Mouse (Mus musculus) lung, postnatal 14 days (tissue): ENCODE results near the gene Cc2d1b.

Source experiments
- DNase-seq: peaks from one replicate; pipeline ENCODE4 v3.0.0; 2021

Gene Cc2d1b

DNA sequence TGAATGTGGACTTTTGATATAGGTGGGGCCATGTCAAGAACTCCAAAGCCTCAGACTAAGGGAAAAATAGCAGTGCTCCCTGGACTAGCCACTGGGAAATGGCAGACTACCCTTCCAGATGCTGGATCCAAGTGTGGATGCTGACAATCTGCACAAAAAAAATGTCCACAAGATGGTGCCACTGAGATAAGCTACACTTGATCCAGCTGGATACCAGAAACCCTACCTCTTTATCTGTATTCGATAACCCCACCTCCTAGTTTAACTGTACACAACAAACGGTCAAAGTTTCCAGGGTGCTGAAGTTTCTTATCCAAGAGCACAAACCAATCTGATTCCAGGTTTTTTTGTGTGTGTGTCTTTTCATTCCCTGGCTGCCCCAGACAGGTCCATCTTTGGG, 44.7 kb downstream of the Cc2d1b start:
- DNase-seq, result peak; percentile 6
